Mouse (Mus musculus): ENCODE measurements around the gene Baiap2. TPM values are rescaled to one million over a fixed set of nuclear protein-coding genes. Genes with fewer than 3 reads are reported as not detected.

Gene Baiap2
- polyA plus RNA-seq, 1 experiment = 27.4 TPM

- TF ChIP-seq POLR2A (IDR thresholded peaks at IDR 0.05; ENCODE audit: low read depth, low read length) (no peak), CTCF (IDR thresholded peaks at IDR 0.05; ENCODE audit: borderline replicate concordance, insufficient read depth, low read length) (peak; percentile 88)
- H3K4me1 ChIP-seq (ENCODE audit: control insufficient read depth, insufficient read depth, low read length) = peaks cover 26% of the 10 kb centered on the region
- peak overlapping the region; percentile 20; the same call in 1 of the 2 replicates for H3K27ac ChIP-seq (ENCODE audit: insufficient read depth, low read length)
- H3K4me3 ChIP-seq (ENCODE audit: insufficient read depth, low read length) = no peak overlapping the region
Observed at GRCm38 (mm10) chr11:119991338-119991678, 48.7 kb downstream of the Baiap2 start.

GRCm38 (mm10) chr11:119997351-119997750 lies 54.8 kb downstream of the Baiap2 start:
- Histone ChIP-seq H3K4me1 (ENCODE audit: control insufficient read depth, insufficient read depth, low read length) (no peaks in the 10 kb centered on the region), H3K27ac (ENCODE audit: insufficient read depth, low read length) (no peak overlapping the region), H3K4me3 (ENCODE audit: insufficient read depth, low read length) (no peak overlapping the region)
- no peak for TF ChIP-seq POLR2A (IDR thresholded peaks at IDR 0.05; ENCODE audit: low read depth, low read length)
- no peak for TF ChIP-seq CTCF (IDR thresholded peaks at IDR 0.05; ENCODE audit: borderline replicate concordance, insufficient read depth, low read length)

GRCm38 (mm10) chr11:120002041-120002440 lies 59.5 kb downstream of the Baiap2 start:
- Histone ChIP-seq H3K4me3 (ENCODE audit: insufficient read depth, low read length) (no peak overlapping the region), H3K27ac (ENCODE audit: insufficient read depth, low read length) (no peak overlapping the region), H3K4me1 (ENCODE audit: control insufficient read depth, insufficient read depth, low read length) (no peaks in the 10 kb centered on the region)
- TF ChIP-seq CTCF (IDR thresholded peaks at IDR 0.05; ENCODE audit: borderline replicate concordance, insufficient read depth, low read length) (no peak), POLR2A (IDR thresholded peaks at IDR 0.05; ENCODE audit: low read depth, low read length) (no peak)

DNA sequence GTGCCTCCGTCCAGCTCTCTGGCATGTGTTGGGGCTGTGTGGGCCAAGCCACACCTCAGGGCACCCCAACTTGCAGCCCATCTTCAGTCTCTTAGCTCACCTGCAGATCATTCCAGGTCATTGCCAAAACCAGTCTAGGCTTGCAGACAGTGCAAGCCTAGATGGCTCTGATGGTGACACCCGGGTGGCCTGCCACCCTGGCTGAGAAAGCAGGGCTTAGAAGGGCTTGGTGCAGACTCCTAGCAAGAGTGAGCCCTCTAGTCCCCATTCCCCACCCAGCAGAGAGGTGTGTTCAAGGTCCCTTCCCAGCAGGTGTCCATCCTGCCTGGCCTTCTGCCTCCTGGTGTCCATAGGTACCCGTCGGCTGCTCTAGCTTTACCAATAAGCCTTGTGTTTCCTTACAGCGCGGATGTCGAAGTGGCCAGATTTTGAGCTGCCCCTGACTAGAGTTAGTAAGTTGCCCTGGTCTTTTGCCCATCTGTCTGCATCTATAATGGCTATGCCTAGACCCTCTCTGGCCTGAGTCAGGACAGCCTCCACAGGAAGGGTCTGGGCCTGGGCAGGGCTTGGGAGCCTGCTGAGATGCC lies 60.2 kb downstream of the Baiap2 start:
- Histone ChIP-seq H3K4me3 (ENCODE audit: insufficient read depth, low read length) (no peak overlapping the region), H3K27ac (ENCODE audit: insufficient read depth, low read length) (no peak overlapping the region), H3K4me1 (ENCODE audit: control insufficient read depth, insufficient read depth, low read length) (no peaks in the 10 kb centered on the region)
- no peak for TF ChIP-seq CTCF (IDR thresholded peaks at IDR 0.05; ENCODE audit: borderline replicate concordance, insufficient read depth, low read length)
- no peak for TF ChIP-seq POLR2A (IDR thresholded peaks at IDR 0.05; ENCODE audit: low read depth, low read length)

- TF ChIP-seq POLR2A (IDR thresholded peaks at IDR 0.05; ENCODE audit: low read depth, low read length) (no peak), CTCF (IDR thresholded peaks at IDR 0.05; ENCODE audit: borderline replicate concordance, insufficient read depth, low read length) (no peak)
- Histone ChIP-seq H3K4me1 (ENCODE audit: control insufficient read depth, insufficient read depth, low read length) (no peaks in the 10 kb centered on the region), H3K27ac (ENCODE audit: insufficient read depth, low read length) (no peak overlapping the region), H3K4me3 (ENCODE audit: insufficient read depth, low read length) (no peak overlapping the region)
Observed at GRCm38 (mm10) chr11:120005434-120006317, 63.1 kb downstream of the Baiap2 start.

DNA sequence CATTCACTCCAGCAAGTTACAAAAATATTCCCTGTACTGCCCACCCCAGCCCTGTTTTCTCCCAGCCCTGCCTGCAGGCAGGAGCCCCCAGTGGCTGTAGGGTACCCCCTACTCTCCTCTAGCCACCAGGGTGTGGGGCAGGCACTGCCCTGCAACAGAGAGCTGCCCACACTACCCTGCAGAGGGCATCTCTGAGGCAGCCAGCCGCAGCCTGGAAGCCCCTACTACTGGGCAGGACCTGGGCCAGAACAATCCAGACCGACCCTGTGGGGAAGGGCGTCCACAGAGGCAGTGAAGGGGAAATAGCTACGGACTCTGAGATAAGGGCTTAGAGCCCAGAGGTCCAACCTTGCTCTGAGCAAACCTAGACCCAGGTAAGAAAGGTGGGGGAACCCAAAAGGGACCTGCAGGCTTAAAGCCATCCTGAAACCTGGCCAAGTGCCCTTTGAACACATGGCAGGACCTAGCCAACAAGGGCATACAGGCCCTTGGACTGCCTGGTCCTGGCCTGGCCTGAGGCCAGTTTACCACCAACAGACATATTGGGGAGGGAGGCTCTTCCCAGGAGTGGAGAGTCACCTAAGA lies 65.0 kb downstream of the Baiap2 start:
- TF ChIP-seq CTCF (IDR thresholded peaks at IDR 0.05; ENCODE audit: borderline replicate concordance, insufficient read depth, low read length) (no peak), POLR2A (IDR thresholded peaks at IDR 0.05; ENCODE audit: low read depth, low read length) (no peak)
- no peak overlapping the region for H3K27ac ChIP-seq (ENCODE audit: insufficient read depth, low read length)
- no peak overlapping the region for H3K4me3 ChIP-seq (ENCODE audit: insufficient read depth, low read length)
- no peaks in the 10 kb centered on the region for H3K4me1 ChIP-seq (ENCODE audit: control insufficient read depth, insufficient read depth, low read length)

DNA sequence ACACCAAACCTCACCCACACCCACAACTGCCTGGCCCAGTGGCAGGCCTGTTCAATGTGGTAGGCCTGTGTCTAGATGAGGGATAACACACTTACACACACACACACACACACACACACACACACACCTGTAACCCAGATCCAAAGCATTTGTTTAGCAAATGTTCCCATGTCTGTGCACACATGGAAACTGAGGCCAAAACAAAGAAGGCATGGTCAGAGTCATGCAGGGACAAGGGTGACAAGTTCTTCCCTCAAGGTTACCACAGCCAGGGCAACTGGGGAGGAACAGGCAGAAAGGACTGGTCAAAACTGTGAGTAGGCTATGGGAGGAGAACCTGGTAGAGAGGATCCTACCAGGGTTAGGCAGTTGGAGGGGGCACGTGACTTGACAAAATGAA lies 65.9 kb downstream of the Baiap2 start:
- Histone ChIP-seq H3K27ac (ENCODE audit: insufficient read depth, low read length) (no peak overlapping the region), H3K4me3 (ENCODE audit: insufficient read depth, low read length) (no peak overlapping the region), H3K4me1 (ENCODE audit: control insufficient read depth, insufficient read depth, low read length) (no peaks in the 10 kb centered on the region)
- TF ChIP-seq CTCF (IDR thresholded peaks at IDR 0.05; ENCODE audit: borderline replicate concordance, insufficient read depth, low read length) = no peak
- TF ChIP-seq POLR2A (IDR thresholded peaks at IDR 0.05; ENCODE audit: low read depth, low read length) = no peak

DNA sequence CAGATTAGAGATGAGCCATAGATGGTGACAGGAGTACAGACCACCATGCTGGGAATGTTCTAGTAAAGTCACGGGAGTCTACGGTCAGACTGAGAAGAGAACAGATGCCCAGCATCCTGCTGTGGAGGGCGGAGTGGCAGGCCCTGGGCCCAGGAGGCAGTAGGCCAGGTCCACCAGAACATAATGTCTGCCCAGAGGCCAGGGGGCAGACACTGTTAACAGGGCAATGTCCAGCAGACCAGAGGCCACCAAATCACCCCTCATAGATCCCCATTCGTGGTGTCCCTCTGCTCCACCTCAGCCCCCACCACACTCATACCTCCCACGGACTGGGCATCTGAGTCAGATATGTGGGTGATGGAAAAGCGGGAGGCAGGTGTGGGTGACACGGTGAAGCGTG lies 66.4 kb downstream of the Baiap2 start:
- H3K4me3 ChIP-seq (ENCODE audit: insufficient read depth, low read length) = no peak overlapping the region
- TF ChIP-seq CTCF (IDR thresholded peaks at IDR 0.05; ENCODE audit: borderline replicate concordance, insufficient read depth, low read length) = no peak
- no peak for TF ChIP-seq POLR2A (IDR thresholded peaks at IDR 0.05; ENCODE audit: low read depth, low read length)
- H3K27ac ChIP-seq (ENCODE audit: insufficient read depth, low read length) = no peak overlapping the region
- H3K4me1 ChIP-seq (ENCODE audit: control insufficient read depth, insufficient read depth, low read length) = no peaks in the 10 kb centered on the region

- Histone ChIP-seq H3K4me1 (ENCODE audit: control insufficient read depth, insufficient read depth, low read length) (no peaks in the 10 kb centered on the region), H3K4me3 (ENCODE audit: insufficient read depth, low read length) (no peak overlapping the region), H3K27ac (ENCODE audit: insufficient read depth, low read length) (no peak overlapping the region)
- TF ChIP-seq POLR2A (IDR thresholded peaks at IDR 0.05; ENCODE audit: low read depth, low read length) (no peak), CTCF (IDR thresholded peaks at IDR 0.05; ENCODE audit: borderline replicate concordance, insufficient read depth, low read length) (no peak)
Observed at GRCm38 (mm10) chr11:120009937-120010336, 67.4 kb downstream of the Baiap2 start.
